Mouse (Mus musculus) heart, postnatal 0 days (tissue): Measurements from ENCODE around the gene Gm28729.

Experiments
- CTCF ChIP-seq: IDR thresholded peaks from 2 replicates; pipeline ENCODE4 v1.5.1; 2016; ENCODE audit warnings: antibody characterized with exemption, control low read depth, low read depth
- EP300 ChIP-seq: IDR thresholded peaks from 2 replicates; pipeline ENCODE4 v1.6.1; 2016; ENCODE audit warnings: antibody characterized with exemption, low read depth

DNA sequence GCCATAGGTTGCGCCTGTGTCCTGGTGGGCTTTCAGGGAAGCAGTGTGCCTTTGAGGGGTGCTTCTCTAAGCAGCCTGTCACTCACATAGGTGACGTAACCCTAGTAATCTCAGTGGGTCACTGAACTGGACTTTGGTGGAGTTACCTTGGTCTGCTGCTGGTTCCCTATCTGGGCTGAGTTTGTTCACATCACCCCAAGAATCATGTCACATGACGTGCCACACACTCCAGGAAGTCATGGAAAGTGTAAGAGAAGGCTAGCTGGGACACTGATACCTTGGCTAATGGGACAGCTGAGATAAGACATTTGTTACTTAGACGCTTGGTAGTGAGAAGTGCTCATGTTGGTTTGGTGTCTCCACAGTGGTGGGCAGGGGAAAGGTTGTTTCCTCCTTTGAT lies 947 bp upstream of the Gm28729 start:
- TF ChIP-seq CTCF (no peak), EP300 (no peak)
